Mouse (Mus musculus): ENCODE results near the gene 1700020A23Rik.
A peak's percentile ranks its signal among the peaks of the same experiment; 100 is the strongest.

1700020A23Rik gene

GRCm38 (mm10) chr2:130421781-130422620 lies 16.9 kb downstream of the 1700020A23Rik start:
- peaks cover 30% of the 10 kb centered on the region for H3K4me1 ChIP-seq (replicated peaks; ENCODE audit: low read depth, low read length)
- TF ChIP-seq CTCF (conservative IDR thresholded peaks at IDR 0.05; ENCODE audit: low read length) (no peak), NANOG (IDR thresholded peaks at IDR 0.05; ENCODE audit: borderline replicate concordance, low read length) (no peak), POU5F1 (IDR thresholded peaks at IDR 0.05; ENCODE audit: borderline replicate concordance, low read length) (no peak)

DNA sequence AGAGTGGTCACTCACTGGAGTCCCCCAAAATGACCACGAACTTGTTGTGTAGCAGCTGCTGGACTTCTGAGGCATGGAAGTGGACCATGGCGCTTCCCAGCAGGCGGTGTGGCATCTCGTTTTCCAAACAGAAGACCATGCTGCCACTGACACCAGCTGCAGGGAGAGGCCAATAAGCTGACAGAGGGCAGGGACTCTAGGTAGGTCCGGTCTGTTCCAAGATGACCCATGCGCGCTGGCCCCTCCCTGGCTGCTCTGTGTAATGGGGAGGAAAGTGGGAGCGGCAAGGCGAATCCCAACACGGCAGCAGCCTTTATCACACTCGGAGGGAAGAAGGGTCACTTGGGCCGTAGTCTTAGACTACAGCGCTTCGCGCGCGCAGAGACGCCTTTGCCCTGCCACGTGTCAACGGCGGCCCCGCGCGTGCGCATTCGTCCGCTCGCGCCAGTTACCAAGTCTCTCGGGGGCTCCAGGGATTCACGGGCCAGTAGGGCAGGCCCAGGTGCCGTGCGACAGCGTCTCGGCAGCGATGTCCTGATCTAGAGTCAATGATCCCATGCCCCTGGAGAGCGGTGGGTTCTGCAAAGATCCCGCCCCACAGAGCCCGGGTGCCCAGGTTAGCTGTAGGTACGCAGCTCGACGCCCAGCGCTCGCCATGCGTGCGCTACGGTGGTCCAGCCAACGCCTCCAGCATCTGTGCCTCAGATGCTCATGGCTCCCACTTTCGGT lies 18.5 kb downstream of the 1700020A23Rik start:
- Histone ChIP-seq H3K9me3 (ENCODE audit: low read length) (no peaks in the 10 kb centered on the region), H3K36me3 (ENCODE audit: insufficient read depth, low read length) (peaks cover 49% of the 10 kb centered on the region), H3K27me3 (ENCODE audit: insufficient read depth, low read length) (peaks cover 14% of the 10 kb centered on the region), H3K4me3 (replicated peaks; ENCODE audit: low read length) (peak overlapping the region; percentile 92), H3K4me1 (replicated peaks; ENCODE audit: low read depth, low read length) (peaks cover 39% of the 10 kb centered on the region)
- TF ChIP-seq NANOG (IDR thresholded peaks at IDR 0.05; ENCODE audit: borderline replicate concordance, low read length): no peak
- TF ChIP-seq POU5F1 (IDR thresholded peaks at IDR 0.05; ENCODE audit: borderline replicate concordance, low read length): no peak

More at GRCm38 (mm10) chr2:130421781-130422620, 16.9 kb downstream of the 1700020A23Rik start:
- Histone ChIP-seq H3K9me3 (ENCODE audit: low read length) (no peaks in the 10 kb centered on the region), H3K4me3 (replicated peaks; ENCODE audit: low read length) (peak overlapping the region; percentile 39), H3K36me3 (ENCODE audit: insufficient read depth, low read length) (peaks cover 45% of the 10 kb centered on the region), H3K27me3 (ENCODE audit: insufficient read depth, low read length) (peaks cover 14% of the 10 kb centered on the region)

GRCm38 (mm10) chr2:130424126-130424853 lies 19.2 kb downstream of the 1700020A23Rik start, which contains the start of the genes Vps16 and Pced1a:
TSS of gene Vps16 (plus strand) at chr2:130424339.
TSS of gene Pced1a (minus strand) at chr2:130424701.
- Histone ChIP-seq H3K27me3 (ENCODE audit: insufficient read depth, low read length) (peaks cover 14% of the 10 kb centered on the region), H3K4me1 (replicated peaks; ENCODE audit: low read depth, low read length) (peaks cover 39% of the 10 kb centered on the region), H3K9me3 (ENCODE audit: low read length) (no peaks in the 10 kb centered on the region), H3K4me3 (replicated peaks; ENCODE audit: low read length) (peak within 1 kb of the TSS; percentile 92), H3K36me3 (ENCODE audit: insufficient read depth, low read length) (peaks cover 42% of the 10 kb centered on the region)
- peak; percentile 16 for TF ChIP-seq CTCF (conservative IDR thresholded peaks at IDR 0.05; ENCODE audit: low read length)
- no peak for TF ChIP-seq POU5F1 (IDR thresholded peaks at IDR 0.05; ENCODE audit: borderline replicate concordance, low read length)
- TF ChIP-seq NANOG (IDR thresholded peaks at IDR 0.05; ENCODE audit: borderline replicate concordance, low read length): no peak

DNA sequence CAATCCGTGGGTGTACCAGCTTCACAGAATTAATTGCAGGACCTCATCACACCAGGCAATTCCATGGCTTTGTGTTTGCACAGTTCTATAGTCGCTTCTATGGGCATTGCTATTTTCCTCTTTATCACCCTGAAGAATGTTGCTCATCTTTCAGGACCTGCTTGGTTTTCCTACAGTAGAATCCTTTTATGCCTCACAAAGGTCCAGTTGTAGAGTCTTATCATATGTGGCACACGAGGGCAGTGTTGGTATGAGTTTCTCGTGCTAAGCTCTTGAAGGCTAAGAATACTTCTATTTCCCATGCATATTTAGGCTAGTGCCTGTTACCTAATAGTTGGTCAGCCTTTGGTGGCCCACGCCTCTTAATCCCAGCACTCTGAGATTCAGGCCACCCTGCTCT lies 20.1 kb downstream of the 1700020A23Rik start:
- no peak for TF ChIP-seq POU5F1 (IDR thresholded peaks at IDR 0.05; ENCODE audit: borderline replicate concordance, low read length)
- TF ChIP-seq CTCF (conservative IDR thresholded peaks at IDR 0.05; ENCODE audit: low read length): no peak
- TF ChIP-seq NANOG (IDR thresholded peaks at IDR 0.05; ENCODE audit: borderline replicate concordance, low read length): no peak

GRCm38 (mm10) chr2:130429851-130430250 lies 24.8 kb downstream of the 1700020A23Rik start:
- Histone ChIP-seq H3K4me3 (replicated peaks; ENCODE audit: low read length) (no peak overlapping the region), H3K36me3 (ENCODE audit: insufficient read depth, low read length) (peaks cover 53% of the 10 kb centered on the region), H3K27me3 (ENCODE audit: insufficient read depth, low read length) (no peaks in the 10 kb centered on the region), H3K4me1 (replicated peaks; ENCODE audit: low read depth, low read length) (peaks cover 17% of the 10 kb centered on the region), H3K9me3 (ENCODE audit: low read length) (no peaks in the 10 kb centered on the region)
- TF ChIP-seq POU5F1 (IDR thresholded peaks at IDR 0.05; ENCODE audit: borderline replicate concordance, low read length): no peak
- TF ChIP-seq NANOG (IDR thresholded peaks at IDR 0.05; ENCODE audit: borderline replicate concordance, low read length): no peak
- no peak for TF ChIP-seq CTCF (conservative IDR thresholded peaks at IDR 0.05; ENCODE audit: low read length)

More for the DNA sequence above, 20.1 kb downstream of the 1700020A23Rik start:
- H3K9me3 ChIP-seq (ENCODE audit: low read length): no peaks in the 10 kb centered on the region
- peaks cover 14% of the 10 kb centered on the region for H3K27me3 ChIP-seq (ENCODE audit: insufficient read depth, low read length)
- H3K4me1 ChIP-seq (replicated peaks; ENCODE audit: low read depth, low read length): peaks cover 39% of the 10 kb centered on the region
- peaks cover 39% of the 10 kb centered on the region for H3K36me3 ChIP-seq (ENCODE audit: insufficient read depth, low read length)
- H3K4me3 ChIP-seq (replicated peaks; ENCODE audit: low read length): peak overlapping the region; percentile 92

GRCm38 (mm10) chr2:130430484-130430883 lies 25.4 kb downstream of the 1700020A23Rik start:
- no peak overlapping the region for H3K4me3 ChIP-seq (replicated peaks; ENCODE audit: low read length)
- TF ChIP-seq NANOG (IDR thresholded peaks at IDR 0.05; ENCODE audit: borderline replicate concordance, low read length) (no peak), POU5F1 (IDR thresholded peaks at IDR 0.05; ENCODE audit: borderline replicate concordance, low read length) (no peak), CTCF (conservative IDR thresholded peaks at IDR 0.05; ENCODE audit: low read length) (no peak)
- H3K36me3 ChIP-seq (ENCODE audit: insufficient read depth, low read length): peaks cover 53% of the 10 kb centered on the region
- H3K27me3 ChIP-seq (ENCODE audit: insufficient read depth, low read length): no peaks in the 10 kb centered on the region
- H3K9me3 ChIP-seq (ENCODE audit: low read length): no peaks in the 10 kb centered on the region
- peaks cover 11% of the 10 kb centered on the region for H3K4me1 ChIP-seq (replicated peaks; ENCODE audit: low read depth, low read length)

GRCm38 (mm10) chr2:130432157-130432556 lies 27.1 kb downstream of the 1700020A23Rik start:
- peaks cover 51% of the 10 kb centered on the region for H3K36me3 ChIP-seq (ENCODE audit: insufficient read depth, low read length)
- TF ChIP-seq NANOG (IDR thresholded peaks at IDR 0.05; ENCODE audit: borderline replicate concordance, low read length) (no peak), CTCF (conservative IDR thresholded peaks at IDR 0.05; ENCODE audit: low read length) (no peak), POU5F1 (IDR thresholded peaks at IDR 0.05; ENCODE audit: borderline replicate concordance, low read length) (no peak)
- H3K4me1 ChIP-seq (replicated peaks; ENCODE audit: low read depth, low read length): peaks cover 9% of the 10 kb centered on the region
- H3K9me3 ChIP-seq (ENCODE audit: low read length): no peaks in the 10 kb centered on the region
- no peak overlapping the region for H3K4me3 ChIP-seq (replicated peaks; ENCODE audit: low read length)
- no peaks in the 10 kb centered on the region for H3K27me3 ChIP-seq (ENCODE audit: insufficient read depth, low read length)

- no peak overlapping the region for H3K4me3 ChIP-seq (replicated peaks; ENCODE audit: low read length)
- H3K36me3 ChIP-seq (ENCODE audit: insufficient read depth, low read length): peaks cover 53% of the 10 kb centered on the region
- no peaks in the 10 kb centered on the region for H3K9me3 ChIP-seq (ENCODE audit: low read length)
- no peaks in the 10 kb centered on the region for H3K4me1 ChIP-seq (replicated peaks; ENCODE audit: low read depth, low read length)
- TF ChIP-seq POU5F1 (IDR thresholded peaks at IDR 0.05; ENCODE audit: borderline replicate concordance, low read length) (no peak), CTCF (conservative IDR thresholded peaks at IDR 0.05; ENCODE audit: low read length) (peak; percentile 64)
- H3K27me3 ChIP-seq (ENCODE audit: insufficient read depth, low read length): no peaks in the 10 kb centered on the region
Measured at GRCm38 (mm10) chr2:130433152-130433551, 28.1 kb downstream of the 1700020A23Rik start.
